Mouse (Mus musculus) cerebellum, postnatal 36 days (tissue): Measurements from ENCODE around the gene Il12b.
A peak's percentile ranks its signal among the peaks of the same experiment; 100 is the strongest.
"Not testable (repeated sequence)": the region's sequence is repeated elsewhere in the genome, so short reads cannot be mapped to it uniquely, and the experiment has no call there.

Experiments used
- DNase-seq, 2 experiments: peaks; one replicate each; pipeline ENCODE4 v3.0.0; 2021 to 2022; ENCODE audit warnings: mixed read lengths in 2 of 2

Il12b gene

DNA sequence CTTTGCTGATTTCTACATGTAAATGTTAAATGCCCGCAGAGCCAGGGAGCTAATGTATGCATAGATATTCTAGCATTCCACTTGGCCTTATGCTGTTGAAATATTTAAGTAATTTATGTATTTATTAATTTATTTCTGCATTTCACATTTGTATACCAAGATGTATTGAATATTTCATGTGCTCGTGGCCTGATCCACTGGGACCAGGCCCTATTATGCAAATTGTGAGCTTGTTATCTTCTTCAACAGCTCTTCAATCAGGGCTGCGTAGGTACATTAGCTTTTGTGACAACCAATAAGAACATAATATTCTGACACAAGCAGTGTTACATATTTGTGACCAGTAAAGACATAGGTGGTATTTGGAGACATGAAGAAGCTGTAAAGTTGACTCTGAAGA is 13.5 kb downstream of the Il12b start:
- DNase-seq = no peak

GRCm38 (mm10) chr11:44414605-44415004 is 14.7 kb downstream of the Il12b start:
- no peak for DNase-seq

GRCm38 (mm10) chr11:44417403-44417802 is 17.5 kb downstream of the Il12b start:
- no peak for DNase-seq

- no peak for DNase-seq
Observed at GRCm38 (mm10) chr11:44422337-44423111, 22.7 kb downstream of the Il12b start.

GRCm38 (mm10) chr11:44423261-44423660 is 23.4 kb downstream of the Il12b start:
- DNase-seq = no peak

GRCm38 (mm10) chr11:44423955-44424354 is 24.1 kb downstream of the Il12b start:
- DNase-seq = no peak

DNA sequence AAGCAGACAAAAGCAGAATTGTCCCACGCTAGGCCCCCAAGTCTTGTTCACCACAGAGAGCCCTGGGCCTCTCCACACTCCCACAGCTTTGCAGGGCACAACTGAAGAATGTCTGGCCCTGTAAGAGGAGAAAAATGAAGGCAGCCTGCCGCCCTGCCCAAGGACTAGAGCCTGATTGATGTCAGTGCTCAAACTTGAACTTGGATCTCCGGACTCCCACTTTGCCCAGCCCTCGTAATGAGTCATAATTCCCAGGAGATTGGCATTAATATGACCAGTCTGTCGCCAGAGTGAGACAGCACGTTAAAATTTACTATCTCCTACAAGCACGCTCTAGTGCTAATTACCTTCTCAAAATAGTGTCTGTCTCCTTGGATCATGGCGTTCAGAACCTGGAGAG is 25.1 kb downstream of the Il12b start:
- no peak for DNase-seq

DNA sequence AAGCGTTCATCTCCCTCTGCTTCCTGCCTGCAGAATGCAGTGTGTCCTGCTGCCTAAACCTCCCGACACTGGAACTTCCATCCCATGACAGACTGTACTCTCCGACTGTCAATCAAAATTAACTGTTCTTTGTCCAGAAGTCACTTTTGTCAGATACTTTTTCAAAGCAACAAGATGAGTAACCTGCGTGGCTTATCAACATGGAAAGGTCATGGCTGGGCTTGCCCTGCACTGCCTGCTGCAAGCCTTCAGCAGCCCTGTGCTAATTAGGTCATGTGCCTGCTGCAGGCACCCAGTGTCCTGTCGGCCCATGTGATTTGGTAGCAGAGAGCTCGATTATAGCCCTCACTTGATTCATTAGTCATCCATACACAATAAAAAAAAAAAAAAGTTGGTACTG is 25.8 kb downstream of the Il12b start:
- no peak for DNase-seq

GRCm38 (mm10) chr11:44427951-44428350 is 28.1 kb downstream of the Il12b start:
- DNase-seq = no peak

DNA sequence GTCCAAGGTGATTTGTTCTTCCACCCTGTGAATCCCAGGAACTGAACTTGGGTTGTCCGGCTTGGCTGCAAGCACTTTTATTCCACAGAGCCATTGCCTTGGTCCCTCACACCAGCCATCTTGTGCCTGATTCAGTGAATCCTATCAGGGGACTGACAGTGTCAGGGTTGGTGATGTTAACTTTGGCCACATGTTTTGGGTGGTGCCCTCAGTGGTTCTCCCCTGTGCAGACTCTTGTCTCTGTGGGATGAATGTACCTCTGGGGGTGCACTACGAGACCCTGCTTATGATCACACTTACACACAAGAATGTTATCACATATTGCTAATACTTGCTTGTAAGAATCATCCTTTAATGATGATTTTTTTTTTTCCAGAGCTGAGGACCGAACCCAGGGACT is 30.2 kb downstream of the Il12b start:
- DNase-seq = no peak

- DNase-seq = no peak
Observed at GRCm38 (mm10) chr11:44437786-44438185, 37.9 kb downstream of the Il12b start.

DNA sequence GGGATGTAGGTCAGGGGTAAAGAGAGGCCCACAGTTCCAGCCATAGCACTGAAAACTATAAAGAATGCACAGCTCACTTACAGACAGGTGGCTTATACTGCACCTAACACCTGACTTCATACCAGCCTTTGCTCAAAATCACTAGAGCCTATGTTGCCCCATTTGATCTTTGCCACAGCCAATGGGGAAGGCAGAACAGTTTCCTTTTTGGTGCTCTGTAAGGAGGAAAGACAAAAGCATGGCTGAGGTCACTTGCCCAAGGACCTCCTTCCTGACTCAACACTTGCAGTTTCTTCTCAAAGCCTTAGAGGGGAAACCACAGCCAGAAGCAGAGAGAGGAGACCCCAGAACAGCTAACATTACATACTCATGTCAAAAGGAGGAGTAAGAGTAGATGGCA is 51.2 kb downstream of the Il12b start:
- DNase-seq = no peak

- not testable (repeated sequence) for DNase-seq
Observed at GRCm38 (mm10) chr11:44452016-44452415, 52.2 kb downstream of the Il12b start.

GRCm38 (mm10) chr11:44453423-44453822 is 53.6 kb downstream of the Il12b start:
- DNase-seq = peak; percentile 42 to 48

GRCm38 (mm10) chr11:44461493-44461892 is 61.6 kb downstream of the Il12b start:
- DNase-seq = no peak
